Mouse (Mus musculus) liver, embryonic 15.5 days (tissue): ENCODE data around the gene Robo4. TPM values are rescaled to one million over a fixed set of nuclear protein-coding genes. Genes with fewer than 3 reads are reported as not detected.

Experiments used
- ATAC-seq: fragments of 200-750 bp; cut with Nextera tagmentation; 2 replicates; pipeline ENCODE4 v1.8.0; 2017; ENCODE audit warnings: moderate number of reproducible peaks, mild to moderate bottlenecking, moderate library complexity; ENCODE audit not compliant: insufficient read depth
- H3K27ac ChIP-seq: fragments of 300-500 bp; sonication (generic); replicated peaks from 2 replicates; pipeline ENCODE4 v1.5.1; 2015; ENCODE audit warnings: mild to moderate bottlenecking, inconsistent platforms
- H3K27me3 ChIP-seq: fragments of 300-500 bp; sonication (generic); 2 replicates; pipeline ENCODE4 v1.6.1; 2015; ENCODE audit warnings: mild to moderate bottlenecking, inconsistent platforms
- H3K36me3 ChIP-seq: fragments of 300-500 bp; sonication (generic); replicated peaks from 2 replicates; pipeline ENCODE4 v1.6.1; 2015; ENCODE audit warnings: moderate library complexity, mild to moderate bottlenecking, inconsistent platforms
- H3K4me1 ChIP-seq: fragments of 300-500 bp; sonication (generic); replicated peaks from 2 replicates; pipeline ENCODE4 v1.6.1; 2015; ENCODE audit warnings: inconsistent platforms
- H3K4me2 ChIP-seq: fragments of 300-500 bp; sonication (generic); 2 replicates; pipeline ENCODE4 v1.6.1; 2015; ENCODE audit warnings: moderate library complexity, mild to moderate bottlenecking, inconsistent platforms
- H3K4me3 ChIP-seq: fragments of 300-500 bp; sonication (generic); replicated peaks from 2 replicates; pipeline ENCODE4 v1.5.1; 2015; ENCODE audit warnings: mild to moderate bottlenecking, inconsistent platforms
- H3K9ac ChIP-seq: fragments of 300-500 bp; sonication (generic); 2 replicates; pipeline ENCODE4 v1.6.1; 2015; ENCODE audit warnings: moderate library complexity, mild to moderate bottlenecking, inconsistent platforms
- H3K9me3 ChIP-seq: fragments of 300-500 bp; sonication (generic); replicated peaks from 2 replicates; pipeline ENCODE4 v1.6.1; 2016; ENCODE audit warnings: inconsistent platforms
- WGBS: fragments of 180-500 bp; shearing (Covaris S2); methylation state at CpG from one replicate; pipeline ENCODE4 v1.1.7; 2015; ENCODE audit warnings: mixed read lengths; ENCODE audit not compliant: insufficient replicate concordance; 5-methylcytosine and 5-hydroxymethylcytosine counted together
- polyA plus RNA-seq: library from polyadenylated mRNA; unstranded; fragments of >200 nt; fragmentation: Nextera tagmentation; extraction: Ambion mirVana; gene quantifications from 2 replicates; pipeline ENCODE4 v1.2.1, GENCODE M21; 2015

The Robo4 gene
- polyA plus RNA-seq, 1 experiment from 2014 or later = 2.2 TPM

DNA sequence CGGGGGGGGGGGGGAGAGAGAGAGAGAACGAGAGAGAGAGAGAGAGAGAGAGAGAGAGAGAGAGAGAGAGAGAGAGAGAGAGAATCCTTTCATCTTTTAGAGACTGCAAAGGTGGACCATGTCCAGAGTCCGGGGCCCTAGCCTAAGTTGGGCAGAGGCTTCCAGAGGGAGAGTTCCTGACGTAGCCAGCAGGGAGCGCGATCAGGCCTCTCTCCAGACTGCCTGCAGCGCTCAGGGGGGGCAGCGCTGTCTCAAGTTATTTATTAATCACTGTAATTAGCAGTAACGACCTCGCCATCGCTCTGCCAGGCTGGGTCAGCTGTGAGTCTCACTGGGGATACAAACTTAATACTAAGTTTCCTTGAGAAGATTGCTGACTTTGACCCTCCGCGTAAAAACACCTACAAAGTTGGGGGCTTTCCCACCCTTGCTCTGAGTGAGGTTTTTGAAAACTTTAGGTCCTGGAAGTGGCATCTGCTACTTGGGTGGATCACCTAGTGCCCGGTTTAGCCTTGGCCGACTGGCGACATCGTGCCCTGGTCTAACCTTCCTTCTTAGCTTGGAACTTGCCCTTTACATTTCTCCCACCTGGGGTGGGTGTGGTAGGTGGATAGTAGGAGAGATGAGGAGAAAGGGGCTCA, 30.4 kb downstream of the Robo4 start:
- Histone ChIP-seq H3K27me3 (peaks cover 89% of the 10 kb centered on the region), H3K4me3 (no peak overlapping the region), H3K4me1 (no peaks in the 10 kb centered on the region), H3K9me3 (no peaks in the 10 kb centered on the region), H3K27ac (no peak overlapping the region), H3K9ac (no peak overlapping the region), H3K4me2 (no peak overlapping the region), H3K36me3 (no peaks in the 10 kb centered on the region)
- 3% methylated on average over 16 of the region's 17 CpGs for WGBS
- no peak for ATAC-seq

GRCm38 (mm10) chr9:37432720-37433421, 31.2 kb downstream of the Robo4 start, which contains the start of gene Robo3:
TSS of gene Robo3 (minus strand) at chr9:37433246.
- H3K4me3 ChIP-seq = no peak within 1 kb of the TSS
- no peaks in the 10 kb centered on the region for H3K36me3 ChIP-seq
- 2% methylated on average over 40 of the region's 40 CpGs for WGBS
- H3K4me1 ChIP-seq = no peaks in the 10 kb centered on the region
- H3K4me2 ChIP-seq = no peak within 1 kb of the TSS; the same call in 1 of the 2 replicates
- no peak within 1 kb of the TSS for H3K9ac ChIP-seq
- no peaks in the 10 kb centered on the region for H3K9me3 ChIP-seq
- ATAC-seq = no peak
- peaks cover 82% of the 10 kb centered on the region for H3K27me3 ChIP-seq
- no peak within 1 kb of the TSS for H3K27ac ChIP-seq

- Histone ChIP-seq H3K36me3 (no peaks in the 10 kb centered on the region), H3K4me3 (no peak overlapping the region), H3K27ac (no peak overlapping the region), H3K27me3 (peaks cover 72% of the 10 kb centered on the region), H3K4me1 (no peaks in the 10 kb centered on the region), H3K4me2 (no peak overlapping the region), H3K9ac (no peak overlapping the region), H3K9me3 (no peaks in the 10 kb centered on the region)
- no peak for ATAC-seq
- WGBS = 2% methylated on average over 18 of the region's 18 CpGs
Observed at GRCm38 (mm10) chr9:37433823-37434560, 32.3 kb downstream of the Robo4 start.

GRCm38 (mm10) chr9:37434932-37435331, 33.2 kb downstream of the Robo4 start:
- WGBS = 4% methylated on average over 14 of the region's 14 CpGs
- Histone ChIP-seq H3K4me3 (no peak overlapping the region), H3K9me3 (no peaks in the 10 kb centered on the region), H3K4me2 (no peak overlapping the region), H3K36me3 (no peaks in the 10 kb centered on the region), H3K27me3 (peaks cover 62% of the 10 kb centered on the region), H3K9ac (no peak overlapping the region), H3K27ac (no peak overlapping the region), H3K4me1 (no peaks in the 10 kb centered on the region)
- ATAC-seq = no peak

GRCm38 (mm10) chr9:37435616-37436015, 33.9 kb downstream of the Robo4 start:
- no peak overlapping the region for H3K27ac ChIP-seq
- H3K4me1 ChIP-seq = no peaks in the 10 kb centered on the region
- no peak for ATAC-seq
- H3K9me3 ChIP-seq = no peaks in the 10 kb centered on the region
- no peak overlapping the region for H3K9ac ChIP-seq
- no peak overlapping the region for H3K4me3 ChIP-seq
- WGBS = 4% methylated on average over 4 of the region's 4 CpGs
- no peaks in the 10 kb centered on the region for H3K36me3 ChIP-seq
- H3K27me3 ChIP-seq = peaks cover 55% of the 10 kb centered on the region
- H3K4me2 ChIP-seq = no peak overlapping the region

DNA sequence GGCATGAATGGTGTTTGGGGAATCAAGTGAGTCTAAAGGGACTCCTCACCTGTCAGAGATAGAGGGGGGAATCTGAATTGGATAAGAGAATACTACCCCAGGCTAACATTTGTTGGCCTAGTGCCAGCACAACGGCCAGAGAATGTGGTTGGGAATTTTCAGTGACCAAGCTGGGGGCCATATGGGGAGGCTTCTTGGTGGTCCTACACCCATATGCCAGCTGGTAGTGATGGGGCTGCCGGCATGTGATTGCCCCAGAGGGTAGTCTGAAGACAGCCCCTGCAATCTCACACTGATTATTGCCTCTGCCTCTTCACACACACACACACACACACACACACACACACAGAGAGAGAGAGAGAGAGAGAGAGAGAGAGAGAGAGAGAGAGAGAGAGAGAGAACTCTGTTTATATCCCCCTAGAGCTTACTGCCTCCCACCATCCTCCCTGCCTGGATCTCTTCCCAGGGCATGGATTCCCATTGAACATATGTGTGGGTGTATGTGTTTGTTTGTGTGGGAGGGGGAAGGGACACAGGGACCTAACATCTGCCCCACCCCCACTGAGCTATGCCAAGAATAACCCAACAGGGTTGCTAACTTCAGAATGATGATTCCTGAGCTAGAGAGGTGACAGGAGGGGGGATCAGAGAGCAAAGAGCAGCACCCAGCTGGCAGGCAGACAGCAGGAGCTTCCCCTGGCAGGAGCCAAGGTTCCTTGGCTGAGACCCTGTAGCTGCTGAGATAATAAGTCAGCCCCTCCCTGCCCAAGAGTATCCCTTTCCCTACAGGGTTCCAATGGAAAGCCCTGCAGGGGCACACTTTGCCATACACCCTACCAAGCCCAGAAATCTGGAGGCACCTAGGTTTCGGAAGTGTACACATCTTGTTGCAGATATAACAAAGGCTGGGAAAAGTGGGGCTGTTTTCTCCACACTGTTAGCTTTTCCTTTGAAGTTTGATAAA, 36.4 kb downstream of the Robo4 start:
- Histone ChIP-seq H3K4me2 (no peak overlapping the region), H3K4me1 (no peaks in the 10 kb centered on the region), H3K9ac (no peak overlapping the region), H3K4me3 (no peak overlapping the region), H3K27me3 (peaks cover 31% of the 10 kb centered on the region), H3K36me3 (no peaks in the 10 kb centered on the region), H3K9me3 (no peaks in the 10 kb centered on the region), H3K27ac (no peak overlapping the region)
- ATAC-seq = no peak
- WGBS = 38% methylated on average over 3 of the region's 3 CpGs

DNA sequence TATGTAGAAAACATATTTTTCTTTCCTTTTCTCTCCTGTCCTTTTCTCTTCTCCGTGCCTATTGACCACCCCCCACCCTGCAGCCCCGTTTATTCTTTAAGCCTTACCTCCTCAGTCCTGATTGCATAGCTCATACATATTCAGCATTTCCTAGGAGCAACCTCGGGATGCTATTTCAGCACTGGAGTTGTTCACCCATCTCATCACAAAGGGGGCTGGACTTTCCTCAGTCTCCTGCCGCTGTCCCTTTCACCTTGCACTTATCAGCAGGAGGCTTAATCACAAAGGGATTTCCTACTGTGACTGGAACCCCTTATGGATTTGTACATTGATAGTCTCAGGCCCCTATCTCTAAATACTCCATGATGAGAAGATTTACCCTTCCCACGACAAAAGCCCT, 50.7 kb downstream of the Robo4 start:
- Histone ChIP-seq H3K4me2 (no peak overlapping the region), H3K4me1 (0 out of 2 replicates have a peak, but pooled peaks cover 4% of the 10 kb centered on the region), H3K27ac (no peak overlapping the region), H3K4me3 (no peak overlapping the region), H3K9me3 (no peaks in the 10 kb centered on the region), H3K27me3 (peaks cover 72% of the 10 kb centered on the region), H3K9ac (no peak overlapping the region), H3K36me3 (no peaks in the 10 kb centered on the region)
- ATAC-seq = no peak
- WGBS = under 1% methylated on average over 5 of the region's 5 CpGs

- no peak for ATAC-seq
- Histone ChIP-seq H3K4me3 (no peak overlapping the region), H3K27ac (no peak overlapping the region), H3K36me3 (no peaks in the 10 kb centered on the region), H3K9me3 (no peaks in the 10 kb centered on the region), H3K27me3 (peaks cover 81% of the 10 kb centered on the region), H3K4me2 (no peak overlapping the region), H3K9ac (no peak overlapping the region), H3K4me1 (0 out of 2 replicates have a peak, but pooled peaks cover 4% of the 10 kb centered on the region)
- WGBS = 39% methylated on average over 4 of the region's 4 CpGs
Observed at GRCm38 (mm10) chr9:37453328-37453727, 51.6 kb downstream of the Robo4 start.

DNA sequence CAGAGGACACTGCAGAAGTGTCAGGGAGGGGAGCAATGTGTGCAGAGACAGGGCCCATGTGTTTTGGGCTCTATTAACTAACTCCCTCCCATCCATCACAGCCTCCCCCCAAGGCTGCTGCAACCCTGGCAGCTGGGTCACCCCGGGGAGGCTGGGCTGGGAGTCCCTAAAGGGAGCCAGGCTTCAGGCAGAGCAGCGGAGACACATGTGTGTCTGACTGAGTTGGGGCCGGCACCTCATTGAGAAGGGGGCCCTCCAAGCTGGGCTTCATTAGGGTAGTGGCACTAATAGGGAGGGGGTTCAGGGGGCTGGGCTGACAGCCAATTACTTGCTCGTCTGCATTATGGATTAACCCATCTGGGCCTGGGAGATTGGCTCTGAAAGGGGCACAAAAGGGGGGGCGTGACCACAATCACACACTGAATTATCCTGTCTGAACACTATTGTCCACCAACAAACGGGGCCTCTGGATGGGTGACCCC, 52.4 kb downstream of the Robo4 start:
- no peak for ATAC-seq
- peaks cover 89% of the 10 kb centered on the region for H3K27me3 ChIP-seq
- WGBS = 12% methylated on average over 6 of the region's 6 CpGs
- no peaks in the 10 kb centered on the region for H3K36me3 ChIP-seq
- 0 out of 2 replicates have a peak, but pooled peaks cover 4% of the 10 kb centered on the region for H3K4me1 ChIP-seq
- no peaks in the 10 kb centered on the region for H3K9me3 ChIP-seq
- H3K4me3 ChIP-seq = no peak overlapping the region
- no peak overlapping the region for H3K9ac ChIP-seq
- H3K27ac ChIP-seq = no peak overlapping the region
- no peak overlapping the region for H3K4me2 ChIP-seq

DNA sequence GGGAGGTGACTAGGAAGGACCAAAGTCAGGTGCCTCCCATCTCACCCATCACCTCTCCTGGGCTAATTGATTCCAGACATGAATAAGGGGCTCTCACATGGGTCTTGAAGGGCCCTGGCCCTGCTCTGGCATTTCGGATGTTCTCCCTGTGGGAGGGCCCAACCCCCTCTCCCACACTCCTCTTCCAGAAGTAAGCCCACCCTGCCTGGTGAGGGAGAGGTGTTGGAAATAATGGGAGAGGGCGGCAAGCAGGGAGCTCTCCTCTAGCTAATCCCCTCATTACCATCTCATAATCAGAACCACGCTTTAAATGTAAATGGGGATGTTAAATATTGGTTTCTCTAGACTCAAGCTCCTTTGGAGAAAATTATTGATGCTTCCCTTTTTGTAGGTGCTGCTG, 53.3 kb downstream of the Robo4 start:
- Histone ChIP-seq H3K27ac (no peak overlapping the region), H3K9ac (no peak overlapping the region), H3K4me3 (no peak overlapping the region), H3K27me3 (peaks cover 96% of the 10 kb centered on the region), H3K4me2 (no peak overlapping the region), H3K36me3 (no peaks in the 10 kb centered on the region), H3K9me3 (no peaks in the 10 kb centered on the region), H3K4me1 (peaks cover 4% of the 10 kb centered on the region)
- no peak for ATAC-seq
- WGBS = 1% methylated on average over 3 of the region's 3 CpGs
